Mouse (Mus musculus) heart, embryonic 14.5 days (tissue): ENCODE data around the gene Olfr1045. TPM values are rescaled to one million over a fixed set of nuclear protein-coding genes. Genes with fewer than 3 reads are reported as not detected.

Experiments used
- ATAC-seq: fragments of 200-750 bp; cut with Nextera tagmentation; 2 replicates; pipeline ENCODE4 v1.8.0; 2017; ENCODE audit warnings: low read depth, moderate TSS enrichment; ENCODE audit not compliant: insufficient number of reproducible peaks, insufficient read depth, low FRiP score
- H3K27ac ChIP-seq, 2 experiments: fragments of 200-500 bp in 1 of 2; fragments of 300-500 bp in 1 of 2; sonication (generic) in 1 of 2; replicated peaks in 1 of 2; 2 replicates each; pipeline ENCODE4 v1.5.1; 2012 to 2014; ENCODE audit warnings: low read depth in 2 of 2, low read length in 2 of 2, control low read depth in 1 of 2, mild to moderate bottlenecking in 1 of 2, mixed read lengths in 1 of 2; ENCODE audit not compliant: control insufficient read depth in 1 of 2, insufficient read depth in 1 of 2
- H3K27me3 ChIP-seq: fragments of 300-500 bp; sonication (generic); 2 replicates; pipeline ENCODE4 v1.6.1; 2014; ENCODE audit warnings: mild to moderate bottlenecking, low read length, control low read depth; ENCODE audit not compliant: control insufficient read depth, insufficient read depth
- H3K36me3 ChIP-seq: fragments of 300-500 bp; sonication (generic); 2 replicates; pipeline ENCODE4 v1.6.1; 2014; ENCODE audit warnings: mild to moderate bottlenecking, control low read depth, low read length, mixed read lengths; ENCODE audit not compliant: control insufficient read depth, insufficient read depth
- H3K4me1 ChIP-seq, 2 experiments: fragments of 200-500 bp in 1 of 2; fragments of 300-500 bp in 1 of 2; sonication (generic) in 1 of 2; 2 replicates each; pipeline ENCODE4 v1.6.1; 2012 to 2014; ENCODE audit warnings: low read length in 2 of 2, control low read depth in 1 of 2, mixed read lengths in 1 of 2; ENCODE audit not compliant: control insufficient read depth in 2 of 2, insufficient read depth in 2 of 2
- H3K4me2 ChIP-seq: fragments of 300-500 bp; sonication (generic); 2 replicates; pipeline ENCODE4 v1.6.1; 2014; ENCODE audit warnings: mild to moderate bottlenecking, low read length
- H3K4me3 ChIP-seq, 2 experiments: fragments of 200-500 bp in 1 of 2; fragments of 300-500 bp in 1 of 2; sonication (generic) in 1 of 2; 2 replicates each; pipeline ENCODE4 v1.5.1; 2012 to 2014; ENCODE audit warnings: low read length in 2 of 2, mild to moderate bottlenecking in 2 of 2, control low read depth in 1 of 2, low read depth in 1 of 2, moderate library complexity in 1 of 2; ENCODE audit not compliant: control insufficient read depth in 1 of 2, insufficient read depth in 1 of 2
- H3K9ac ChIP-seq: fragments of 300-500 bp; sonication (generic); 2 replicates; pipeline ENCODE4 v1.6.1; 2014; ENCODE audit warnings: mild to moderate bottlenecking, low read length
- H3K9me3 ChIP-seq: fragments of 300-500 bp; sonication (generic); 2 replicates; pipeline ENCODE4 v1.6.1; 2016; ENCODE audit warnings: low read length, control low read depth; ENCODE audit not compliant: control insufficient read depth
- WGBS: fragments of 180-500 bp; shearing (Covaris S2); extraction: QIAGEN DNeasy Blood & Tissue Kit; methylation state at CpG from one replicate; pipeline ENCODE4 v1.1.7; 2014; 5-methylcytosine and 5-hydroxymethylcytosine counted together
- polyA plus RNA-seq: library from polyadenylated mRNA; unstranded; fragments of >200 nt; fragmentation: Nextera tagmentation; extraction: Ambion mirVana; gene quantifications from 2 replicates; pipeline ENCODE4 v1.2.1, GENCODE M21; 2014

Gene Olfr1045
- not detected in 2 replicates for polyA plus RNA-seq

GRCm38 (mm10) chr2:86202909-86203308 is at the start of gene Olfr1045:
Gene Olfr1045, minus strand, starts transcription at chr2:86203009.
- H3K4me3 ChIP-seq: no peak within 1 kb of the TSS

GRCm38 (mm10) chr2:86240189-86240588 is 37.4 kb upstream of the Olfr1045 start, which contains the start of gene Olfr1048:
Gene Olfr1048, minus strand, starts transcription at chr2:86240289.
- Histone ChIP-seq H3K27ac (no peak within 1 kb of the TSS), H3K27me3 (no peaks in the 10 kb centered on the region), H3K9me3 (no peaks in the 10 kb centered on the region), H3K4me3 (no peak within 1 kb of the TSS), H3K9ac (no peak within 1 kb of the TSS), H3K36me3 (no peaks in the 10 kb centered on the region), H3K4me2 (no peak within 1 kb of the TSS), H3K4me1 (no peaks in the 10 kb centered on the region)
- ATAC-seq: no peak

More at GRCm38 (mm10) chr2:86202909-86203308, at the start of gene Olfr1045:
- no peaks in the 10 kb centered on the region for H3K4me1 ChIP-seq
- ATAC-seq: no peak
- no peak within 1 kb of the TSS for H3K27ac ChIP-seq
- H3K27me3 ChIP-seq: no peaks in the 10 kb centered on the region
- H3K36me3 ChIP-seq: no peaks in the 10 kb centered on the region
- no peak within 1 kb of the TSS for H3K9ac ChIP-seq
- no peaks in the 10 kb centered on the region for H3K9me3 ChIP-seq
- no peak within 1 kb of the TSS for H3K4me2 ChIP-seq

- Histone ChIP-seq H3K36me3 (no peaks in the 10 kb centered on the region), H3K27me3 (no peaks in the 10 kb centered on the region), H3K4me3 (no peak within 1 kb of the TSS), H3K4me1 (no peaks in the 10 kb centered on the region), H3K9ac (no peak within 1 kb of the TSS), H3K27ac (no peak within 1 kb of the TSS), H3K4me2 (no peak within 1 kb of the TSS), H3K9me3 (no peaks in the 10 kb centered on the region)
- 88% methylated on average over 1 of the region's 1 CpGs for WGBS
- no peak for ATAC-seq
Observed at GRCm38 (mm10) chr2:86231301-86231700, 28.5 kb upstream of the Olfr1045 start, which contains the start of gene Olfr1047. Gene Olfr1047, minus strand, starts transcription at chr2:86231401.

GRCm38 (mm10) chr2:86219214-86219613 is 16.4 kb upstream of the Olfr1045 start, which contains the start of gene Olfr1046:
Gene Olfr1046, minus strand, starts transcription at chr2:86219314.
- WGBS: 69% methylated on average over 2 of the region's 2 CpGs
- Histone ChIP-seq H3K4me2 (no peak within 1 kb of the TSS), H3K9ac (no peak within 1 kb of the TSS), H3K27me3 (no peaks in the 10 kb centered on the region), H3K4me1 (no peaks in the 10 kb centered on the region), H3K9me3 (no peaks in the 10 kb centered on the region), H3K27ac (no peak within 1 kb of the TSS), H3K4me3 (no peak within 1 kb of the TSS), H3K36me3 (no peaks in the 10 kb centered on the region)
- no peak for ATAC-seq

- H3K4me1 ChIP-seq: no peaks in the 10 kb centered on the region
- WGBS: 39% methylated on average over 1 of the region's 1 CpGs
- H3K36me3 ChIP-seq: no peaks in the 10 kb centered on the region
- H3K4me2 ChIP-seq: no peak overlapping the region
- no peaks in the 10 kb centered on the region for H3K9me3 ChIP-seq
- no peak overlapping the region for H3K9ac ChIP-seq
- H3K4me3 ChIP-seq: no peak overlapping the region
- no peaks in the 10 kb centered on the region for H3K27me3 ChIP-seq
- no peak overlapping the region for H3K27ac ChIP-seq
- no peak for ATAC-seq
Observed at GRCm38 (mm10) chr2:86195863-86196262, 6.9 kb downstream of the Olfr1045 start.

GRCm38 (mm10) chr2:86185583-86185982 is 17.2 kb downstream of the Olfr1045 start, which contains the start of gene Olfr52:
Gene Olfr52, minus strand, starts transcription at chr2:86185683.
- Histone ChIP-seq H3K4me1 (no peaks in the 10 kb centered on the region), H3K9ac (no peak within 1 kb of the TSS), H3K27ac (no peak within 1 kb of the TSS)

GRCm38 (mm10) chr2:86179950-86180349 is 22.9 kb downstream of the Olfr1045 start:
- H3K27me3 ChIP-seq: no peaks in the 10 kb centered on the region
- no peak overlapping the region for H3K9ac ChIP-seq
- 64% methylated on average over 3 of the region's 3 CpGs for WGBS
- no peaks in the 10 kb centered on the region for H3K36me3 ChIP-seq
- no peak overlapping the region for H3K4me3 ChIP-seq
- no peaks in the 10 kb centered on the region for H3K4me1 ChIP-seq
- H3K9me3 ChIP-seq: no peaks in the 10 kb centered on the region
- no peak overlapping the region for H3K27ac ChIP-seq
- ATAC-seq: no peak
- H3K4me2 ChIP-seq: no peak overlapping the region

More at GRCm38 (mm10) chr2:86185583-86185982, 17.2 kb downstream of the Olfr1045 start, which contains the start of gene Olfr52:
- no peak within 1 kb of the TSS for H3K4me3 ChIP-seq
- no peaks in the 10 kb centered on the region for H3K36me3 ChIP-seq
- no peaks in the 10 kb centered on the region for H3K27me3 ChIP-seq
- H3K9me3 ChIP-seq: no peaks in the 10 kb centered on the region
- ATAC-seq: no peak
- H3K4me2 ChIP-seq: no peak within 1 kb of the TSS

GRCm38 (mm10) chr2:86177720-86178119 is 25.1 kb downstream of the Olfr1045 start, which contains the start of gene Olfr1044:
Gene Olfr1044, minus strand, starts transcription at chr2:86177820.
- Histone ChIP-seq H3K27me3 (no peaks in the 10 kb centered on the region), H3K36me3 (no peaks in the 10 kb centered on the region), H3K4me3 (no peak within 1 kb of the TSS), H3K27ac (no peak within 1 kb of the TSS), H3K4me1 (no peaks in the 10 kb centered on the region), H3K4me2 (no peak within 1 kb of the TSS), H3K9me3 (no peaks in the 10 kb centered on the region), H3K9ac (no peak within 1 kb of the TSS)
- no peak for ATAC-seq
